Mouse (Mus musculus) heart, embryonic 12.5 days (tissue): ENCODE results near the gene Vgf. TPM values are rescaled to one million over a fixed set of nuclear protein-coding genes. Genes with fewer than 3 reads are reported as not detected.
A peak's percentile ranks its signal among the peaks of the same experiment; 100 is the strongest.

Experiments used
- ATAC-seq: fragments of 200-750 bp; cut with Nextera tagmentation; 2 replicates; pipeline ENCODE4 v1.8.0; 2017; ENCODE audit warnings: moderate TSS enrichment, moderate library complexity; ENCODE audit not compliant: insufficient number of reproducible peaks, low FRiP score
- H3K27ac ChIP-seq: fragments of 300-500 bp; sonication (generic); 2 replicates; pipeline ENCODE4 v1.5.1; 2016; ENCODE audit warnings: mild to moderate bottlenecking, moderate library complexity; ENCODE audit not compliant: poor library complexity, severe bottlenecking
- H3K27me3 ChIP-seq: fragments of 300-500 bp; sonication (generic); replicated peaks from 2 replicates; pipeline ENCODE4 v1.6.1; 2016; ENCODE audit warnings: mild to moderate bottlenecking, moderate library complexity
- H3K36me3 ChIP-seq: fragments of 300-500 bp; sonication (generic); 2 replicates; pipeline ENCODE4 v1.6.1; 2016; ENCODE audit warnings: mild to moderate bottlenecking, moderate library complexity
- H3K4me1 ChIP-seq: fragments of 300-500 bp; sonication (generic); replicated peaks from 2 replicates; pipeline ENCODE4 v1.6.1; 2016; ENCODE audit warnings: mild to moderate bottlenecking
- H3K4me2 ChIP-seq: fragments of 300-500 bp; sonication (generic); 2 replicates; pipeline ENCODE4 v1.6.1; 2016; ENCODE audit warnings: mild to moderate bottlenecking, moderate library complexity
- H3K4me3 ChIP-seq: fragments of 300-500 bp; sonication (generic); 2 replicates; pipeline ENCODE4 v1.5.1; 2016; ENCODE audit warnings: mild to moderate bottlenecking
- H3K9ac ChIP-seq: fragments of 300-500 bp; sonication (generic); 2 replicates; pipeline ENCODE4 v1.6.1; 2016; ENCODE audit warnings: mild to moderate bottlenecking, moderate library complexity
- H3K9me3 ChIP-seq: fragments of 300-500 bp; sonication (generic); replicated peaks from 2 replicates; pipeline ENCODE4 v1.6.1; 2016; ENCODE audit warnings: mild to moderate bottlenecking, moderate library complexity
- WGBS: fragments of 180-500 bp; shearing (Covaris S2); methylation state at CpG from one replicate; pipeline ENCODE4 v1.1.7; 2016; 5-methylcytosine and 5-hydroxymethylcytosine counted together
- polyA plus RNA-seq: library from polyadenylated mRNA; unstranded; fragments of >200 nt; fragmentation: Nextera tagmentation; extraction: Ambion mirVana; gene quantifications from 2 replicates; pipeline ENCODE4 v1.2.1, GENCODE M21; 2016

Gene Vgf
- polyA plus RNA-seq, 1 experiment from 2014 or later, result not detected

GRCm38 (mm10) chr5:136999449-136999848 is 26.7 kb upstream of the Vgf start:
- WGBS, result 71% methylated on average over 5 of the region's 5 CpGs
- Histone ChIP-seq H3K36me3 (peaks cover 22% of the 10 kb centered on the region), H3K4me1 (no peaks in the 10 kb centered on the region), H3K4me2 (no peak overlapping the region), H3K27ac (no peak overlapping the region), H3K27me3 (no peaks in the 10 kb centered on the region), H3K4me3 (no peak overlapping the region), H3K9ac (no peak overlapping the region), H3K9me3 (no peaks in the 10 kb centered on the region)
- ATAC-seq, result no peak

- H3K4me2 ChIP-seq, result no peak overlapping the region
- H3K9me3 ChIP-seq, result no peaks in the 10 kb centered on the region
- H3K4me1 ChIP-seq, result no peaks in the 10 kb centered on the region
- no peak overlapping the region for H3K27ac ChIP-seq
- no peak overlapping the region for H3K9ac ChIP-seq
- no peak overlapping the region for H3K4me3 ChIP-seq
- peaks cover 10% of the 10 kb centered on the region for H3K36me3 ChIP-seq
- WGBS, result 76% methylated on average over 2 of the region's 2 CpGs
- no peaks in the 10 kb centered on the region for H3K27me3 ChIP-seq
- no peak for ATAC-seq
Measured at GRCm38 (mm10) chr5:137000612-137001011, 25.6 kb upstream of the Vgf start.

- no peak for ATAC-seq
Measured at GRCm38 (mm10) chr5:137007276-137007675, 18.9 kb upstream of the Vgf start.

DNA sequence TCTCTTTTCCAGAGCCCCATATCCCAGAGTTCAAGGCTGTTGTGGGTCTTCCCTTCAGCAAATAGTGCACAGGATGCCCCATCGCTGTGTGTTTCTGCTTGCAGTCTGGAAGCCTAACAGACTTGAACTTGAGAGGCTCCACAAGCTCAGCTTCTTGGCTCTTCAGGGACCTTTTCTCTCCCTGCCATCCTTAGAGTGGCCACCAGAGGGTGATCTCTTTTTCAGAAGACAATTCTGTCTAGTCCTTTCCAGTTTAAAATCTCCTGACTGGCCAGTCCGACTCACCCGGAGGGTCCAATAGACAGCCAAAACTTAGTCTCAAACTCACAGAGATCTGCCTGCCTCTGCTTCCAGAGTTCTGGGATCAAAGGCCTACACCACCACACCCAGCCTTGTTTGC is 16.2 kb upstream of the Vgf start:
- peaks cover 13% of the 10 kb centered on the region; the same call in 1 of the 2 replicates for H3K9me3 ChIP-seq
- H3K4me2 ChIP-seq, result no peak overlapping the region
- no peak overlapping the region for H3K4me3 ChIP-seq
- 27% methylated on average over 3 of the region's 3 CpGs for WGBS
- no peak overlapping the region for H3K9ac ChIP-seq
- no peaks in the 10 kb centered on the region for H3K27me3 ChIP-seq
- H3K27ac ChIP-seq, result no peak overlapping the region
- no peak for ATAC-seq
- H3K36me3 ChIP-seq, result no peaks in the 10 kb centered on the region
- no peaks in the 10 kb centered on the region; the same call in 1 of the 2 replicates for H3K4me1 ChIP-seq

More at GRCm38 (mm10) chr5:137007276-137007675, 18.9 kb upstream of the Vgf start:
- Histone ChIP-seq H3K36me3 (no peaks in the 10 kb centered on the region), H3K4me2 (no peak overlapping the region), H3K9me3 (no peaks in the 10 kb centered on the region), H3K4me1 (no peaks in the 10 kb centered on the region; the same call in 1 of the 2 replicates), H3K4me3 (no peak overlapping the region), H3K27me3 (no peaks in the 10 kb centered on the region), H3K9ac (no peak overlapping the region), H3K27ac (no peak overlapping the region)
- WGBS, result 45% methylated on average over 8 of the region's 8 CpGs

DNA sequence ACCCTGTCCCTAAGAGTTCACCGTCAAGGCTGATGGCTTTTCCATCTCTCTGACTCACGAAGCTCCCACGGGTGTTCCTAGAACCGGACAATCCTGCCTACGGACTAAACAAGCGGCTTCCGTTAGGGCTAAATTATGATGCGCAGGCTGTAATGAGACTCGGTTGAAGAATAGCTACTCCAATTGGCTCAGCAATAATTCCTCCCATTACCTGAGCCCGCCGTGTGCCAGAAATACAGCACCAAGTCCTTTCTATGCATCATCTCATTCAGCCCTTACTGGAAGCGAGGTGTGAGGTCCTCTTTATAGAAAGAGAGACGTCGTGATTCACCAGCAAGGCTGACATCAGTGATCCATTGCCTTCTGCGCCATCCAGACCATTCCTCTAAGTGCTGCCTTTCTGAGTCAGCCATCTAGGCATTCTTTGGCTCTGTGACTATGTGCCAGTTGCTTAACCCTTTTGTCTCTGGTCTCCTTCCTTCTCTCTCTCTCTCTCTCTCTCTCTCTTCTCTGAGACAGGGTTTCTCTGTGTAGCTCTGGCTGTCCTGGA is 13.7 kb upstream of the Vgf start:
- Histone ChIP-seq H3K9ac (no peak overlapping the region), H3K27ac (no peak overlapping the region), H3K4me2 (no peak overlapping the region), H3K4me3 (no peak overlapping the region), H3K4me1 (no peaks in the 10 kb centered on the region), H3K36me3 (no peaks in the 10 kb centered on the region), H3K27me3 (no peaks in the 10 kb centered on the region), H3K9me3 (peaks cover 13% of the 10 kb centered on the region; the same call in 1 of the 2 replicates)
- no peak for ATAC-seq
- WGBS, result 72% methylated on average over 15 of the region's 15 CpGs

GRCm38 (mm10) chr5:137015913-137016312 is 10.3 kb upstream of the Vgf start:
- Histone ChIP-seq H3K27me3 (no peaks in the 10 kb centered on the region), H3K36me3 (no peaks in the 10 kb centered on the region), H3K4me2 (no peak overlapping the region), H3K9me3 (peaks cover 13% of the 10 kb centered on the region; the same call in 1 of the 2 replicates), H3K9ac (no peak overlapping the region), H3K27ac (no peak overlapping the region), H3K4me3 (no peak overlapping the region), H3K4me1 (no peaks in the 10 kb centered on the region)
- no peak for ATAC-seq
- 86% methylated on average over 3 of the region's 3 CpGs for WGBS

- ATAC-seq, result no peak
- Histone ChIP-seq H3K27ac (no peak overlapping the region), H3K36me3 (no peaks in the 10 kb centered on the region), H3K4me2 (no peak overlapping the region), H3K4me1 (peaks cover 7% of the 10 kb centered on the region), H3K27me3 (peaks cover 74% of the 10 kb centered on the region), H3K9me3 (0 out of 2 replicates have a peak, but pooled peaks cover 2% of the 10 kb centered on the region), H3K9ac (no peak overlapping the region), H3K4me3 (no peak overlapping the region)
- 45% methylated on average over 3 of the region's 3 CpGs for WGBS
Measured at GRCm38 (mm10) chr5:137024318-137024717, 1.9 kb upstream of the Vgf start.

- under 1% methylated on average over 23 of the region's 23 CpGs for WGBS
- Histone ChIP-seq H3K4me3 (no peak overlapping the region), H3K4me2 (0 out of 2 replicates have a peak overlapping the region, but pooled peaks have one; percentile 36), H3K4me1 (peaks cover 13% of the 10 kb centered on the region), H3K27ac (no peak overlapping the region), H3K27me3 (peaks cover 81% of the 10 kb centered on the region), H3K9ac (no peak overlapping the region), H3K36me3 (no peaks in the 10 kb centered on the region), H3K9me3 (0 out of 2 replicates have a peak, but pooled peaks cover 2% of the 10 kb centered on the region)
- ATAC-seq, result no peak
Measured at GRCm38 (mm10) chr5:137025132-137025531, 1.1 kb upstream of the Vgf start.

GRCm38 (mm10) chr5:137028561-137029272 is 2.5 kb downstream of the Vgf start:
- Histone ChIP-seq H3K4me3 (no peak overlapping the region), H3K36me3 (no peaks in the 10 kb centered on the region)

DNA sequence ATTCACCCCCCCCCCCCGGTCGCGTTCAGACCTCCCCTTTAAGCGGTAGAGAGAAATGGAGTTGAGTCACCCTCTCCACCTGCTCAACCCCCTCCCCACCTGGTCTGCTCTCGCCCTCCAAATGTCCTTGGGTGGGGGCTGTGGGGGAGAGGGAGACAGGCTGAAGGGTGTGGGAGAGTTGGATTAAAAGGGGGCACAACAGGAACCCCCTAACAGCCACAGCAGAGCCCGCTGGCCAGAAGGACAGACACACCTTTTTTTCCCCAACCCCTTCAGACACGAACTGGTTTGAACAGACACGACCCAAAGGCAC is 3.0 kb downstream of the Vgf start:
- Histone ChIP-seq H3K9ac (no peak overlapping the region), H3K27me3 (peaks cover 80% of the 10 kb centered on the region), H3K36me3 (no peaks in the 10 kb centered on the region), H3K27ac (no peak overlapping the region), H3K4me2 (peak overlapping the region; percentile 72), H3K4me3 (no peak overlapping the region), H3K4me1 (peaks cover 35% of the 10 kb centered on the region), H3K9me3 (no peaks in the 10 kb centered on the region)
- WGBS, result 1% methylated on average over 8 of the region's 8 CpGs
- ATAC-seq, result no peak

More at GRCm38 (mm10) chr5:137028561-137029272, 2.5 kb downstream of the Vgf start:
- H3K4me2 ChIP-seq, result peak overlapping the region; percentile 72
- WGBS, result 2% methylated on average over 28 of the region's 29 CpGs
- H3K4me1 ChIP-seq, result peaks cover 35% of the 10 kb centered on the region
- ATAC-seq, result no peak
- H3K27ac ChIP-seq, result no peak overlapping the region
- peaks cover 85% of the 10 kb centered on the region for H3K27me3 ChIP-seq
- H3K9ac ChIP-seq, result no peak overlapping the region
- H3K9me3 ChIP-seq, result no peaks in the 10 kb centered on the region

- Histone ChIP-seq H3K4me2 (peak overlapping the region; percentile 72), H3K27ac (no peak overlapping the region), H3K9me3 (no peaks in the 10 kb centered on the region), H3K36me3 (no peaks in the 10 kb centered on the region), H3K27me3 (peaks cover 74% of the 10 kb centered on the region), H3K4me1 (peaks cover 35% of the 10 kb centered on the region), H3K4me3 (peak overlapping the region; percentile 41), H3K9ac (no peak overlapping the region)
- ATAC-seq, result peak; percentile 82
- under 1% methylated on average over 52 of the region's 52 CpGs for WGBS
Measured at GRCm38 (mm10) chr5:137029643-137030415, 3.6 kb downstream of the Vgf start.
